Mouse (Mus musculus) gastrocnemius, adult 2 months (tissue): ENCODE measurements around the gene Serpine2. TPM values are rescaled to one million over a fixed set of nuclear protein-coding genes. Genes with fewer than 3 reads are reported as not detected.

Experiments
- DNase-seq: peaks from one replicate; pipeline ENCODE4 v3.0.0; 2022
- H3K27ac ChIP-seq: fragments of 200-600 bp; 2 replicates; pipeline ENCODE4 v1.8.1; 2022; ENCODE audit warnings: mild to moderate bottlenecking
- H3K4me3 ChIP-seq: fragments of 200-600 bp; 2 replicates; pipeline ENCODE4 v1.8.1; 2022; ENCODE audit warnings: mild to moderate bottlenecking, moderate library complexity
- CTCF ChIP-seq: fragments of 200-600 bp; IDR thresholded peaks from 2 replicates; pipeline ENCODE4 v1.8.1; 2022; ENCODE audit warnings: antibody characterized with exemption, mild to moderate bottlenecking, moderate library complexity
- intact Hi-C: fragments of 180-260 bp; cut with DNase I; formaldehyde crosslinking; loops from one replicate; pipeline ENCODE4 v1.15.1; 2025
- total RNA-seq, 2 experiments: library from RNA; stranded (reverse); gene quantifications; 2 replicates each; pipeline ENCODE4 v1.2.3; 2021

The Serpine2 gene
- total RNA-seq, 2 experiments from 2014 or later, result 72.3 to 125 TPM

- Histone ChIP-seq H3K27ac (peak overlapping the region; percentile 97), H3K4me3 (peak overlapping the region; percentile 100)
- no peak for TF ChIP-seq CTCF
- intact Hi-C loops, result loop anchor here (5.0 kb wide), 1 partner anchor 49 kb away; no protein-coding TSS in a partner anchor
- DNase-seq, result peak; percentile 91
Measured at GRCm38 (mm10) chr1:79761106-79761916, 99.7 kb downstream of the Serpine2 start.

- H3K27ac ChIP-seq, result peak overlapping the region; percentile 97
- intact Hi-C loops, result loop anchor here (5.0 kb wide), 1 partner anchor 48 kb away; no protein-coding TSS in a partner anchor
- peak overlapping the region; percentile 100 for H3K4me3 ChIP-seq
- TF ChIP-seq CTCF, result no peak
- no peak for DNase-seq
Measured at GRCm38 (mm10) chr1:79760656-79761055, 100.3 kb downstream of the Serpine2 start.

- Histone ChIP-seq H3K4me3 (peak overlapping the region; percentile 100), H3K27ac (peak overlapping the region; percentile 97)
- no peak for DNase-seq
- TF ChIP-seq CTCF, result no peak
- intact Hi-C loops, result no loop called here
Measured at GRCm38 (mm10) chr1:79759436-79759972, 101.5 kb downstream of the Serpine2 start.

GRCm38 (mm10) chr1:79759006-79759405 lies 102.0 kb downstream of the Serpine2 start:
- no peak for DNase-seq
- no peak overlapping the region for H3K4me3 ChIP-seq
- TF ChIP-seq CTCF, result no peak
- intact Hi-C loops, result no loop called here
- H3K27ac ChIP-seq, result peak overlapping the region; percentile 97

GRCm38 (mm10) chr1:79757597-79757996 lies 103.4 kb downstream of the Serpine2 start:
- peak overlapping the region; percentile 97 for H3K27ac ChIP-seq
- TF ChIP-seq CTCF, result no peak
- H3K4me3 ChIP-seq, result no peak overlapping the region; the same call in 1 of the 2 replicates
- intact Hi-C loops, result no loop called here
- DNase-seq, result no peak

- no peak for DNase-seq
- H3K4me3 ChIP-seq, result no peak overlapping the region; the same call in 1 of the 2 replicates
- no peak for TF ChIP-seq CTCF
- peak overlapping the region; percentile 97 for H3K27ac ChIP-seq
- intact Hi-C loops, result no loop called here
Measured at GRCm38 (mm10) chr1:79757161-79757560, 103.8 kb downstream of the Serpine2 start.

- Histone ChIP-seq H3K27ac (peak overlapping the region; percentile 97), H3K4me3 (no peak overlapping the region)
- intact Hi-C loops, result no loop called here
- no peak for TF ChIP-seq CTCF
- peak; percentile 80 for DNase-seq
Measured at GRCm38 (mm10) chr1:79756417-79756816, 104.6 kb downstream of the Serpine2 start.

GRCm38 (mm10) chr1:79755376-79755775 lies 105.6 kb downstream of the Serpine2 start:
- Histone ChIP-seq H3K4me3 (no peak overlapping the region), H3K27ac (peak overlapping the region; percentile 97)
- peak; percentile 47 for DNase-seq
- TF ChIP-seq CTCF, result no peak
- intact Hi-C loops, result no loop called here

- H3K4me3 ChIP-seq, result peak overlapping the region; percentile 17
- peak; percentile 54 for DNase-seq
- intact Hi-C loops, result loop anchor here (5.0 kb wide), 1 partner anchor 48 kb away; no protein-coding TSS in a partner anchor
- no peak for TF ChIP-seq CTCF
- peak overlapping the region; percentile 97 for H3K27ac ChIP-seq
Measured at GRCm38 (mm10) chr1:79754936-79755335, 106.0 kb downstream of the Serpine2 start.

- DNase-seq, result no peak
- Histone ChIP-seq H3K27ac (peak overlapping the region; percentile 97; the same call in 1 of the 2 replicates), H3K4me3 (no peak overlapping the region)
- intact Hi-C loops, result loop anchor here (5.0 kb wide), 1 partner anchor 46 kb away; no protein-coding TSS in a partner anchor
- TF ChIP-seq CTCF, result no peak
Measured at GRCm38 (mm10) chr1:79753456-79753855, 107.5 kb downstream of the Serpine2 start.

GRCm38 (mm10) chr1:79752714-79753340 lies 108.2 kb downstream of the Serpine2 start:
- no peak for DNase-seq
- no peak overlapping the region for H3K4me3 ChIP-seq
- intact Hi-C loops, result loop anchor here (5.0 kb wide), 1 partner anchor 46 kb away; no protein-coding TSS in a partner anchor
- peak overlapping the region; percentile 97; the same call in 1 of the 2 replicates for H3K27ac ChIP-seq
- no peak for TF ChIP-seq CTCF

- no peak for TF ChIP-seq CTCF
- intact Hi-C loops, result loop anchor here (5.0 kb wide), 1 partner anchor 45 kb away; no protein-coding TSS in a partner anchor
- DNase-seq, result no peak
- peak overlapping the region; percentile 97 for H3K27ac ChIP-seq
- H3K4me3 ChIP-seq, result no peak overlapping the region
Measured at GRCm38 (mm10) chr1:79752015-79752695, 108.8 kb downstream of the Serpine2 start.
